Mouse (Mus musculus) kidney, embryonic 14.5 days (tissue): ENCODE measurements around the gene Mrps21. TPM values are rescaled to one million over a fixed set of nuclear protein-coding genes. Genes with fewer than 3 reads are reported as not detected.

Experiments used
- ATAC-seq: fragments of 200-750 bp; cut with Nextera tagmentation; 2 replicates; pipeline ENCODE4 v1.8.0; 2017; ENCODE audit warnings: moderate number of reproducible peaks, mild to moderate bottlenecking, moderate TSS enrichment, moderate library complexity; ENCODE audit not compliant: low FRiP score, low TSS enrichment
- H3K27ac ChIP-seq: fragments of 300-500 bp; sonication (generic); 2 replicates; pipeline ENCODE4 v1.5.1; 2014; ENCODE audit warnings: low read depth, mild to moderate bottlenecking, low read length, moderate library complexity, mixed read lengths
- H3K27me3 ChIP-seq: fragments of 300-500 bp; sonication (generic); 2 replicates; pipeline ENCODE4 v1.6.1; 2014; ENCODE audit warnings: mild to moderate bottlenecking, low read length; ENCODE audit not compliant: control insufficient read depth, insufficient read depth
- H3K36me3 ChIP-seq: fragments of 300-500 bp; sonication (generic); 2 replicates; pipeline ENCODE4 v1.6.1; 2014; ENCODE audit warnings: low read length, mixed read lengths; ENCODE audit not compliant: control insufficient read depth, insufficient read depth
- H3K4me1 ChIP-seq: fragments of 300-500 bp; sonication (generic); 2 replicates; pipeline ENCODE4 v1.6.1; 2014; ENCODE audit warnings: low read length, mixed read lengths; ENCODE audit not compliant: control insufficient read depth, insufficient read depth
- H3K4me2 ChIP-seq: fragments of 300-500 bp; sonication (generic); replicated peaks from 2 replicates; pipeline ENCODE4 v1.6.1; 2014; ENCODE audit warnings: low read depth, mild to moderate bottlenecking, low read length
- H3K4me3 ChIP-seq: fragments of 300-500 bp; sonication (generic); 2 replicates; pipeline ENCODE4 v1.5.1; 2014; ENCODE audit warnings: mild to moderate bottlenecking, low read length
- H3K9ac ChIP-seq: fragments of 300-500 bp; sonication (generic); 2 replicates; pipeline ENCODE4 v1.6.1; 2014; ENCODE audit warnings: low read depth, mild to moderate bottlenecking, low read length, moderate library complexity
- H3K9me3 ChIP-seq: fragments of 300-500 bp; sonication (generic); 2 replicates; pipeline ENCODE4 v1.6.1; 2016; ENCODE audit warnings: low read length; ENCODE audit not compliant: control insufficient read depth
- WGBS: fragments of 180-500 bp; shearing (Covaris S2); extraction: QIAGEN DNeasy Blood & Tissue Kit; methylation state at CpG from one replicate; pipeline ENCODE4 v1.1.7; 2014; 5-methylcytosine and 5-hydroxymethylcytosine counted together
- polyA plus RNA-seq: library from polyadenylated mRNA; unstranded; fragments of >200 nt; fragmentation: Nextera tagmentation; extraction: Ambion mirVana; gene quantifications from 2 replicates; pipeline ENCODE4 v1.2.1, GENCODE M21; 2014

Gene Mrps21
- polyA plus RNA-seq, 1 experiment from 2014 or later, result 377 TPM

DNA sequence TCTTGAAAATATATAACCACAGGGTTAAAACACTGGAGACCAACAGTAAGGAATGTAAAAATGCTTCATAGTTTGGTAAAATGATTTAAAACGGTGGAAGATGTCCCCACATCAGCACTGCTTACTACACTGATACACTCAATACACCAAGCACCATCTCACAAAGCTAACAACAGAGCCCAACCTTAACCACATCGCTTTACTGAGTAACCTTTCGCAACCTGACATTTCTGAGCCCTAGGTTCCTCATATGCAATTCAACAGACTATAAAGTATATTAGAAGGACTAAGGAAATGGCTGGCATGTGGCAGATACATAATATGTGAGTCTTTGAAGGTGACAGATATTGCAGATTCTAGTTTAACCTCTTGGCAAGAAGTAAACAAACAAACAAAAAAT, 54.6 kb downstream of the Mrps21 start:
- Histone ChIP-seq H3K27ac (no peak overlapping the region), H3K9ac (no peak overlapping the region), H3K36me3 (no peaks in the 10 kb centered on the region; the same call in 1 of the 2 replicates), H3K4me1 (peaks cover 11% of the 10 kb centered on the region; the same call in 1 of the 2 replicates), H3K9me3 (no peaks in the 10 kb centered on the region), H3K27me3 (no peaks in the 10 kb centered on the region), H3K4me2 (peak overlapping the region; percentile 19; the same call in 1 of the 2 replicates), H3K4me3 (no peak overlapping the region; the same call in 1 of the 2 replicates)
- WGBS, result 94% methylated on average over 3 of the region's 3 CpGs
- no peak for ATAC-seq

Other genes with a start within 250 kb of the Mrps21 start
- gene Ensa, start 246.5 kb downstream of the Mrps21 start, polyA plus RNA-seq, result 64.0 and 66.9 TPM in 2 replicates
- 47.4 and 76.1 TPM in 2 replicates for gene Mcl1, start 212.7 kb downstream of the Mrps21 start, polyA plus RNA-seq
- 2.0 and 3.7 TPM in 2 replicates for gene Adamtsl4, start 183.6 kb downstream of the Mrps21 start, polyA plus RNA-seq
- 168 and 204 TPM in 2 replicates for gene Ecm1, start 131.9 kb downstream of the Mrps21 start, polyA plus RNA-seq
- 37.5 and 56.6 TPM in 2 replicates for gene Tars2, start 111.3 kb downstream of the Mrps21 start, polyA plus RNA-seq
- 20.4 and 27.2 TPM in 2 replicates for gene Rprd2, start 52.7 kb downstream of the Mrps21 start, polyA plus RNA-seq
- gene Prpf3, start 15.6 kb downstream of the Mrps21 start, polyA plus RNA-seq, result 51.2 and 60.8 TPM in 2 replicates
- 4.0 and 5.3 TPM in 2 replicates for gene Ciart, start 10.7 kb upstream of the Mrps21 start, polyA plus RNA-seq
- 33.6 and 35.6 TPM in 2 replicates for gene BC028528, start 20.5 kb upstream of the Mrps21 start, polyA plus RNA-seq
- 40.4 and 83.2 TPM in 2 replicates for gene Aph1a, start 22.4 kb upstream of the Mrps21 start, polyA plus RNA-seq
- gene Car14, start 33.2 kb upstream of the Mrps21 start, polyA plus RNA-seq, result 21.0 and 25.9 TPM in 2 replicates
- 78.3 and 89.0 TPM in 2 replicates for gene Anp32e, start 57.7 kb upstream of the Mrps21 start, polyA plus RNA-seq
- 39.3 and 48.0 TPM in 2 replicates for gene Plekho1, start 124.5 kb upstream of the Mrps21 start, polyA plus RNA-seq
- gene Vps45, start 186.9 kb upstream of the Mrps21 start, polyA plus RNA-seq, result 24.3 and 33.0 TPM in 2 replicates
- gene Otud7b, start 233.0 kb upstream of the Mrps21 start, polyA plus RNA-seq, result 9.4 and 18.1 TPM in 2 replicates